Mouse (Mus musculus) CD4-positive helper T cell, adult 2 months (primary cell): Measurements from ENCODE around the gene P2ry12.

ENCODE experiments used
- DNase-seq: peaks from one replicate; pipeline ENCODE4 v3.0.0-alpha.2; 2012; ENCODE audit warnings: low read depth, missing footprints, low spot score

Gene P2ry12

DNA sequence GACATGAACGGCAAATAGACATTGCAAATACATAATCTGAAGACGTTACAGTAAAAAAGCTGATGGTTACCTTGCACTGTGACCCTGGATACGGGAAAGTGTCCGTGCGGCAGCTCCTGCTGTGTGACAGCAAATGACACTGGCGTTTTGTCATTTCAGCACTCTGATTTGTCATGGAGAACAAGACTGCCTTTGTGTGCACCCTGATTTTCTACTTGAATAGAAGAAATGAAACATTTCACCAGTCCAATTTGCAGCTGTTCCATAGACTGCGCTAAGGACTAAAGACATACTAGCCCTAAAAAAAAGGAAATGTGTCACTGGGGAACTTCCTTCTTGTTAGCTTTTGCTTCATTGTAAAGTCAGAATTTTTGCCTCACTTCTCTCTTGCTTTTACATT lies at the start of gene P2ry12:
Gene P2ry12 (minus strand): TSS at position 168 of the 400 bp plus-strand sequence.
- DNase-seq: no peak

- no peak for DNase-seq
Measured at GRCm38 (mm10) chr3:59305518-59305917, 42.8 kb upstream of the P2ry12 start.

DNA sequence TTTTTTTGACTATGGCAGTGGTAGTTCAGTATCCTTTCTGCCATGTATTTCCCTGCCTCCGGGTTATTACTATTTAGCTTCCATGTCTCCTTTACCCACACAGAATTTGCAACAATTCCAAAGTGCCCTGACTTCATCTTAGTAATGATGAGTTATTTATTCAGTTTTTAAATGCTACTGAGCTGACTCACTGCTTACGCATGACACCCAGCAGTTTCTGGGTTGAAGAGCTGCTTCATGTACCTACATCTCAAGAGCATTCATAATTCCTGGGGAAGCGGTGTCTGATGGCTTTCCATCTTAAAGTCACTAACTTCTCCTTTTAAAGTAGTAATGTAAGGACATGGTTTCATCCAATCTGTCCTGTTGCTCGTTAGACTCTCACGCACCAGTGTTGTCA lies 42.3 kb upstream of the P2ry12 start:
- no peak for DNase-seq

- no peak for DNase-seq
Measured at GRCm38 (mm10) chr3:59297653-59298052, 35.0 kb upstream of the P2ry12 start.

GRCm38 (mm10) chr3:59296563-59297130 lies 34.0 kb upstream of the P2ry12 start:
- DNase-seq: peak; percentile 45

DNA sequence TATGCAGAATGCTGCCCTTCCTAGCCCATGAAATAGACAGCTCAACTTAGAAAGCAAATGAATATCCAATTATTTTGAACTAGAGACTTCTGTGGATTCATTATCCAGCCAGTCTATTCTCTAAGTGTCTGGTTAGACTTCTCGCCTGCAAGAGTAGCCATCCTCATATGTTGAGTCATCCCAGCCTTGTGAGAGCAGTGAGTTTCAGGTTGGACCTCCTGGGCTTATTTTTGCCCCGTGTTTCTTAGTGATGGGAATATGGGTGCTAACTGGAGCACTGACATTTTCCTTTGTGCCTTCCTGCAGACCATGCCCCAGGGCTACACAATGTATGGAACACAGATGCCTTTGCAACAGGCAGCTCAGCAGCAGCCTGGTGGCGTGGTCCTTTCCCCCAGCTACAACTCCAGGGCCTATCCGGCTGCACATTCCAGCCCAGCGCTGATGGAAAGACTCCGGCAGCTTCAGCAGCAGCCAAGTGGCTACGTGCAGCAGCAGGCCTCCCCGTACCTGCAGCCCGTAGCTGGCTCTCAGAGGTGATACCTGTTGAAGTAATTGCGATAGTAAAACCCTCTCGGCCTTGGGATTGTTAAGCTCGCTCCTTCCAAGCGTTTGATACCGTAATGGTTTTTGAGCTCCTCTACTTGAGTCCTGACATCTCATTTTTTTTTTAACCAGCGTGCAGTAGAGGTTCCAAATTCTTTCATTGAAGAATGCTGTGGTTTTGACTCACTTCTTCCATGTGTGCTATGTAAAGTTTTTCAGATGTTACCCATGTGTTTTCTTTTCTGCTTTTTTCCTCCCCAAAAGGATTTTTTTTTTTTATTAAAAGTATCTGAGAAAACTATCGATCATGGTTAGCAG lies 33.3 kb upstream of the P2ry12 start:
- DNase-seq: peak; percentile 41

DNA sequence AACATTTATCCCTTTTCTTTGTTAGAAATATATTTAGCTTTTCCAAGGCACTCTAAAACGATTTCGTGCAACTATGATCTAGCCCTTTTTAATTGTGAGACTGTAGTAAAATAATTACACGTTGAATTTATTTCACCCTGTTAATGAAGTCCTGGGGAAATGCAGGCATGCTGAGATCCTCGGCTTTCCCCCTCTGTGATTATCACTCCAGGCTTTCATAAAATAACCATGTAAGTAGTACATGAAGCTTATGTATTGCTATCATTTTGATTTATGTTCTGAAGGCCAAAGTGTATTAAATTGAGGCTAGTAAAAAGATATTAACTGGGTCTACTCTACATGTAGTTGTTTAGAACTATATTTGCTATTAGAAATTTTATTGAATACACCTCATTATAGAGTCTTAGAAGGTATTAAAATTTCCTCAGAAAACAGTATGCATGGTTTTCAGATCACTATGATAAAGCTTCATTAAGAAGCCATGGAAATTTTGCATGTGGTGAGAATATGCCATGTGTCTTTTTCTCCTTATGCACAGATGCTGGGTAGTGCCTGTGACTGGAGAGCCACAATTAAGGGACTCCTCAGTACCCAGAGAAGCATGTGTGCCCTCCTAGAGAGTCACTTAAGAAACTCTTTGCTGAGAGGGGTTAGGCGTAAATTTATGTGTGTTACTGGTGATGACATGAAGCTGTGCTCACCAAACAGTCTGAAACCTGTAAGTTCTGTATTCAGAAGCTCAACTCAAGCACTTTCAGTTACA lies 30.9 kb upstream of the P2ry12 start:
- no peak for DNase-seq

DNA sequence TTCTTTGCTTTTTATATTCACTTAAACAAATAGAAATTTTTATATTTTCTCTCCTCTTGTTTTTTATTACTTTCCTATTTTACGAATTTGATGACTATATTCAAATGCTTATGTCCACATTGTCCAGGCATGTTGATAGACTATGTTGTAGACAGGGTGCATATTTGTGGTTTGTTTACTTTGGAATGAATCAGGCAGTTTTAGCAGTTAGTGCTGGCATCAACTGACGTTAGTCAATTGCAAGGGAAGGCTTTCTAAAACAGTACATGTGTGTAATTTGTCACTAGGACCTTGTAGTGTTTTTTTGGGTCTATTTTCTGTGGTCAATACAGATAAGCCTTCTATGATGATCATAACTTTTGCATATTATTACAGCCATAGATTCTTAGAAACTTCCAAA lies 27.9 kb upstream of the P2ry12 start:
- no peak for DNase-seq

DNA sequence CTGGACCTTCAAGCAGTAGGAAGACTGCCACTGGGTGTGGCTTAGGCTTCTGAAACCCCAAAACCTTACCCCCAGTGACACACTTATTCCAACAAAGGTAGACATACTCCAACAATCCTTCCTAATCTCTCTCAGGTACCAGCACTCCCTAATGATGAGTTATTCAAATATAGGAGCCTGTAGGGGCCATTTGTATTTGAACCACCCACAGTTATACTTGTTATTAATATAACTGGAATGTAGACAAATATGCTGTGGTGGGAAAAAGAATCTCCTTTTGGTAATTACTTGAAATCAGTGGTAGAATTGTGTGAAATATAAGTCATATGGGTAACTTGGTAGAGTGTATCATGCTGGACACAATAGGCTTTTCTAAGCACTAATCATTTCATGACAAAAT lies 15.9 kb upstream of the P2ry12 start:
- DNase-seq: no peak

DNA sequence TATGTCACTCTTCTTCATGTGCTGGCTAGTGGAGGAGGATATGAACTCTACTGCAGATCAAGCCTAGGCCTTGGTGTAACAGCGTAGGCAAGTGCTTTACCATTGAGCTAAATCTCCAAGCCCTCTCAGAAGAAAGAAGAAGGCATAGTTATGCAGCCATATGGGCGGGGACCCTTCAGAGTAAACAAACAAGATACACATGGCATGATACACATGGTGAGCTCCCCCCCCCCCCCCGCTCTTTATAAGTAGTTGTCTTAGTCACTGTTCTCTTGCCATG lies 15.5 kb upstream of the P2ry12 start:
- DNase-seq: no peak

DNA sequence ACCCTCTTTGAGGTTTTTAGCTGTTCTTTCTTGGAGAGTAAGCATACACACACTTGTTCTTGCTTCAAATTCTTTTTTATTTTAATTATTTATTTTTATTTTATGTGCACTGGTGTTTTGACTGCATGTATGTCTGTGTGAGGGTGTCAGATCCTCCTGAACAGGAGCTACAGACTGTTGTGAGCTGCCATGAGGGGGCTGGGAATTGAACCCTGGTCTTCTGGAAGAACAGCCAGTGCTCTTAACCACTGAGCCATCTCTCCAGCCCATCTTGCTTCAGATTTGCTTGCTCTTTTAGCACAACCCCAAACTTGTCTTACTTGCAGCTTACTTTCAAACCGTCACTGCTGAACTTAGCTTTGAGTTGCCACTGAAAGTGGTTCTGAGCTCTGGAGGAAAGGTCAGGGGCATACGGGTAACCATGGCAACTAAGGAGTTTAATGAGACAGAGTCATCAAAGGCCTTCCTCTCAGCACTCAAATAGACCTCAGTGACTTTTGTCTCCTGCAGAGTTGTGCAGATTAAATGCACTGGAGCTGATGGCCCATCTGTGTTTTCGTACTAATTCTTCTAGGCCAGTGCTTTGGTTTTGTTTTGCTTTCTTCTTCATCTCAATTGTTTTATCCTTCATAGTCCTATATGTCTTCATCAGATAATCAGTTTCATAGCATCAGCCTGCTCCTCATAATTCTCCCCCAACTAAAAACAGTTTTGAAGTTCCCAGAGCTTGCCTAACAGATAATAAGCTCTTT lies 15.0 kb upstream of the P2ry12 start:
- DNase-seq: peak; percentile 37

GRCm38 (mm10) chr3:59270811-59271210 lies 8.1 kb upstream of the P2ry12 start:
- no peak for DNase-seq

DNA sequence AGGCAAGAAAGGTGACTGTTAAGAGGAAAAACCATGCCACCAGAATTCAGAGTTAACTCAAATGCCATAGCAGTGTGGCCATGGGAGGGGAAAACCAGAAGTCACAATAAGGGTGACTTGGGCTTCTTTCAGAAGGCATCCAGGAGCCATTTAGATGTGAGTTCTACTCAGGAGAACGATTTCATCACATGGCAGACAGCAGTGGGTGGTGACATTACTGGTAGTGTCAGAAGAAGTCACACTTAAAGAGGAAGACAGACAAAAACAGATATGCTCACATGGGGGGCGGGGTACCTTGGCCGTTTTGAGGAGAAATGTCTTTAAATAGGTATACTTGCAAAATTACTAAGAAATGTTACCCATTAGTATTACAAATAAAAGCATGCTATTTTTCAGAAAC lies 1.3 kb upstream of the P2ry12 start:
- DNase-seq: no peak

DNA sequence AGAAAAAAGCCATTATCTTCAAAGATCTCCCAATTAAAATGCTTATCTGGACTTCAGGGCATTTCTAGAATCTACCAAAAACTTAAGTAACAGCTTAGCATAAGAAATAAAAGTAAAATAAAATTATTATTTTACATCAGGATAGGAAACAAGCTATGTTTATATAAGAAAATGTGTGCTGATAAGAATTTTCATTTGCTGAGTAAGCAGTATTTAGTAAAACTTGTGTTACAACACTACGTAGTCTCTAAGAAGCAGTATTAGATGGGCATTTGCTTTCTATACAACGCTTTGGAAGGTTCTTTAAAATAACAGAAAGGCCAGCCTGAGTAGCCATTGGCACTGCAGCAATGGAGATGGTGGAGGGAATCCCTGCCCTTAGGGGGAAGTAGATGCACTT lies 746 bp upstream of the P2ry12 start:
- DNase-seq: no peak

DNA sequence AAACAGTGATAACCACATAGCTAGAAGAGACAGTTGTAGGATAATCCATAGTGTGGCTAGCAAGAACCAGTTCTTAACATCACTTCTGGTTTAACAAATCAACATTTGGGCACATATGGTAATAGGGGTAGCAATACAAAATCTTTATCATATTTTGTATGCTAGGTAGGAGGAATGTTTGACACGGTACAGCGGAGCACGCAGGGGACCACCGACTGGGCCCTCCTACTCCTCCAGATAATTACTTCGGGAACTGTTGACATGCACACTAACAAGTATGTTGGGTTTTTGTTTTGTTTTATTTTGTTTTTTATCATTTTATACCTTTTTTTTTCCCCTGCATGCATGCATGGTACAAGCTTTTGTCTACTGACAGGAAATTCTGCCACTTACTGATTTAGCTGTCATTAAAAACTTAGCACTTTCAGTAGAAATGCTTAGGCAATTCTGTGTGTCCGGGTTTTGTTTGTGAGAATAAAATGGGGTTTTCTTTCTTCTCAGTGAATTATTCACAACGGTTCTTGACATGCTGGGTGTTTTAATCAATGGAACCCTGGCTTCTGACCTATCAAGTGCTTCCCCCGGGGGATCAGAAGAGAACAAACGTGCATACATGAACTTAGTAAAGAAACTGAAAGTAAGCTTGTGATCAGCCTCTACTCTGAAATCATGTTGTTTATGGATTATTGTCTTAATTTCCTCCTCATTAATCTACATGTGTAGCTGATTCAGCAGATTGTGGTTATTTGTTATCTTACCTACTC lies 780 bp downstream of the P2ry12 start:
- peak; percentile 55 for DNase-seq

- peak; percentile 79 for DNase-seq
Measured at GRCm38 (mm10) chr3:59260745-59261144, 1.9 kb downstream of the P2ry12 start.

- peak; percentile 32 for DNase-seq
Measured at GRCm38 (mm10) chr3:59257740-59258664, 4.7 kb downstream of the P2ry12 start.

GRCm38 (mm10) chr3:59250454-59250853 lies 12.2 kb downstream of the P2ry12 start:
- no peak for DNase-seq

DNA sequence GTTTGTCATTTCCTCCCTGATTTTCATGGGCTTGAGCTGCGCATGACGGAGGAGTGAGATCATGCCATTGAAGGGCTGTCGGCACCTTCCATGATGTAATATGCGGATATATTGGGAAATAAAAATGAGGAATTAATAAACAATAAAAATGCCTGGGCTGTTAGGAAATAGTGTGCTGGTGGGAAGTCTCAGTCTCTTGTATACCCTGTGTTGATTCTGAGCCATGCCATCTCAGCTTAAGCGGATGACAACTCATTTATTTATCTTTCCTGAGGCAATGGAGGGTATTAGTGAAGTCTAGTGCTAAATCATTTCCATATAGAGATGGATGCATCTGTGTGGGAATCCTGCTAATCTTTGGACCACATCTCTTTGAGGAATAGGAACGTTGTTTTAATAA lies 14.6 kb downstream of the P2ry12 start:
- no peak for DNase-seq

- no peak for DNase-seq
Measured at GRCm38 (mm10) chr3:59243384-59243783, 19.3 kb downstream of the P2ry12 start.
